Mouse (Mus musculus) regulatory T cell (primary cell): ENCODE data around the gene Nkiras2.
"Not testable (repeated sequence)": the region's sequence is repeated elsewhere in the genome, so short reads cannot be mapped to it uniquely, and the experiment has no call there.

Experiments
- in situ Hi-C: fragments of 300-600 bp; cut with MboI, MseI; formaldehyde crosslinking; loops from one replicate; pipeline ENCODE4 v1.15.1; 2025; ENCODE audit warnings: high pct_unique_total_duplicates

The Nkiras2 gene

GRCm38 (mm10) chr11:100601372-100601771, 17.7 kb upstream of the Nkiras2 start:
- in situ Hi-C loops, result no loop called here

GRCm38 (mm10) chr11:100603155-100603554, 15.9 kb upstream of the Nkiras2 start:
- in situ Hi-C loops, result no loop called here

- in situ Hi-C loops, result no loop called here
Measured at GRCm38 (mm10) chr11:100603813-100604212, 15.2 kb upstream of the Nkiras2 start.

- in situ Hi-C loops, result no loop called here
Measured at GRCm38 (mm10) chr11:100604321-100605005, 14.6 kb upstream of the Nkiras2 start.

- in situ Hi-C loops, result no loop called here
Measured at GRCm38 (mm10) chr11:100605451-100605850, 13.6 kb upstream of the Nkiras2 start.

- in situ Hi-C loops, result no loop called here
Measured at GRCm38 (mm10) chr11:100607121-100607520, 11.9 kb upstream of the Nkiras2 start.

- in situ Hi-C loops, result no loop called here
Measured at GRCm38 (mm10) chr11:100608796-100609195, 10.2 kb upstream of the Nkiras2 start.

GRCm38 (mm10) chr11:100609355-100609996, 9.6 kb upstream of the Nkiras2 start:
- in situ Hi-C loops, result no loop called here

- in situ Hi-C loops, result no loop called here
Measured at GRCm38 (mm10) chr11:100609997-100610680, 8.9 kb upstream of the Nkiras2 start.

- in situ Hi-C loops, result no loop called here
Measured at GRCm38 (mm10) chr11:100611627-100612026, 7.4 kb upstream of the Nkiras2 start.

GRCm38 (mm10) chr11:100613241-100613640, 5.8 kb upstream of the Nkiras2 start:
- in situ Hi-C loops, result no loop called here

- in situ Hi-C loops, result no loop called here
Measured at GRCm38 (mm10) chr11:100616332-100616731, 2.7 kb upstream of the Nkiras2 start.

GRCm38 (mm10) chr11:100616836-100617235, 2.2 kb upstream of the Nkiras2 start:
- in situ Hi-C loops, result not testable (repeated sequence)

- in situ Hi-C loops, result no loop called here
Measured at GRCm38 (mm10) chr11:100617480-100617879, 1.6 kb upstream of the Nkiras2 start.

- in situ Hi-C loops, result no loop called here
Measured at GRCm38 (mm10) chr11:100619485-100619975, 486 bp downstream of the Nkiras2 start.

GRCm38 (mm10) chr11:100619982-100620381, 938 bp downstream of the Nkiras2 start, which contains the start of gene Dnajc7:
TSS of gene Dnajc7 (minus strand) at chr11:100620168.
- in situ Hi-C loops, result no loop called here

- in situ Hi-C loops, result no loop called here
Measured at GRCm38 (mm10) chr11:100622714-100623113, 3.7 kb downstream of the Nkiras2 start.

- in situ Hi-C loops, result no loop called here
Measured at GRCm38 (mm10) chr11:100623867-100624266, 4.8 kb downstream of the Nkiras2 start.

- in situ Hi-C loops, result no loop called here
Measured at GRCm38 (mm10) chr11:100625754-100626700, 7.0 kb downstream of the Nkiras2 start.

- in situ Hi-C loops, result no loop called here
Measured at GRCm38 (mm10) chr11:100626701-100627195, 7.7 kb downstream of the Nkiras2 start.

- in situ Hi-C loops, result no loop called here
Measured at GRCm38 (mm10) chr11:100628056-100628455, 9.0 kb downstream of the Nkiras2 start.
